Mouse (Mus musculus): ENCODE measurements at regions not wholly inside any gene's neighbourhood (a gene's known extent, or its start where the extent isn't known, plus 50 kb on each side); places are given as distances from the start of the nearest gene placed in this dataset.

DNA sequence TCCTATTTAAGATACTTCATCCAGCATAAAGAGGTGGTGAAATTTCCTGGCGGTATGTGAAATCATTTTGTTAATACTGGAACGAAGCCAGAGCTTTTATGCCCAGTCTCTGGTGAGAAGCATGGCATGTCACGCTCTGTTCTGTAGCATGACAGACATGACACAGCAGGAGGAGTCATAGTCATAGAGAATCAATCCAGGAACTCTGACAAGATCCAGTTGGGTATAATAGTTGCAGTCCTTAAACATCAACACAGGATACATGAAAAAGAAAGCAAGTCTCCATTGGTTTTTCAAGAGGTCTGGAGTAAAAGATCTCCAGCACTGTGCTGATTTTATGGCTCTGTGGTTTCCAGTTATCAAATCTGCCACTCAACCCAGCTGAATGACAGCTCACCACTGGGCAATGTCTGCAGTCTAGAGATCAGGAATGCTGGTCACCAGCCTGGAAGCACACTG is 320.1 kb upstream of the Adgrl4 start:
- TF ChIP-seq CTCF (IDR thresholded peaks at IDR 0.05; ENCODE audit: low read depth, low read length), result no peak
- TF ChIP-seq POLR2A (IDR thresholded peaks at IDR 0.05; ENCODE audit: insufficient read depth, low read length), result no peak
- TF ChIP-seq EP300 (IDR thresholded peaks at IDR 0.05; ENCODE audit: insufficient read depth, low read depth, low read length), result no peak
